Mouse (Mus musculus) inflammation-experienced regulatory T-cells, adult 6 months (primary cell): ENCODE measurements around the gene Rab25. TPM values are rescaled to one million over a fixed set of nuclear protein-coding genes. Genes with fewer than 3 reads are reported as not detected.

Experiments
- ATAC-seq: one replicate; pipeline ENCODE4 v1.8.0; 2017
- polyA plus RNA-seq, 3 experiments: library from polyadenylated mRNA; unstranded; fragments of 100-300 nt; shearing (Covaris generic); gene quantifications; one replicate each; pipeline ENCODE4 v1.2.1; 2017

Gene Rab25
- polyA plus RNA-seq, 3 experiments from 2014 or later: not detected

GRCm38 (mm10) chr3:88566536-88567061 lies 18.5 kb upstream of the Rab25 start:
- ATAC-seq: no peak

DNA sequence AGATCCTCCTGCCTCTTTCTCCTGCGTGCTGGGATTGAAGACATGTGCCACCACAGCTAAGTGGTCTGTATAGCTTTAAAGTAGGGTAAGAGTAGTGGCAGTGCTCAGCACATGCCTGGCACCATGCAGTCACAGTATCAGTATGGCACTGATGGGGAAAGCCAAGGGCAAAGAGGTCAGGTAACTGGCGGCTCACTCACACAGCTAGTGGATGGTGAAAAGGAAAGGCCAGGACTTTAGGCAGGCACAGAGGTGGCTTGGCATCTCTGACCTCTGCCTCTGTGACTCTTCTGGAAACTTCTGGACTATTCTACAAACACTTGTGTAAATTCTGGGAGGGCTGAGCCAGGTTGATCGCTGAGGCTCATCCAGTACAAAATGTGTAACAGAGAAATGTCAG lies 18.0 kb upstream of the Rab25 start:
- no peak for ATAC-seq

- no peak for ATAC-seq
Observed at GRCm38 (mm10) chr3:88563966-88564365, 15.9 kb upstream of the Rab25 start.

DNA sequence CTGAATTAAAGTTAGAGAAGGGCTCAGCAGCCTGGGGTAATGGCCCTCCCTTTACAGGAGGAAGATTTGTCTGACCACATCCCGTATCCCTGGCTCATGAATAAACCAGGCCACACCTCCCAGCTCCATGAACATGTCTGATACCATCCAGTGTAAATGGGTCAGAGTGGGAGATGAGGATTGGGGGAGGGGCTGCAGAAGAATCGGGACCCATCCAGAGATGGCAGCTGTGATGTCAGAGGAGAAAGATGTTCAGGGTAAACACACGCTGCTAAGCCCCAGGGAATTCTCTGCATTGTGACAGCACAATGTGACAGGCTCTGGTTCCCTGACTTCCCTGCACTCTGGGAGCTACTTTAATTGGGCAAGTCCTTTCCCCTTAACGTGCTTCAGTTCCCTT lies 15.3 kb upstream of the Rab25 start:
- no peak for ATAC-seq

DNA sequence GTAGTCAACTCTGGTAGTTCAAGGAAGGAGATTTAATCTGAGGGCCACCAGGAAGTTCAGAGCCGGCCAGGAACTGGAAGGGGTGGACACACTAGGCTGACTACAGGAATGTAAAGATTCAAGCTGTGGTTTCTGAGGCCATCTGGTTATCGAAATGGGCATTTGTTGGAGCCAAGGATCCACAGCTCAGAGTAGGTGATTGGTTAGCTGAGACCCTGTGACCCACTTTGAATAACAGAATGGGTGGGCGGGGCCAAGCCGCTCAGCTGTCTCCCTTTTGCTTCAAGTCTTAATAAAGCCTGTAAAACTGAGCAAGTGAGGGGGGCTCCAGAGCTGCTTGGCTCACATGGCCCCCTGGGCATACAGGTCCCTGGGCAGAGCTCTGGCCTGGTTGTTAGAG lies 13.9 kb upstream of the Rab25 start:
- no peak for ATAC-seq

DNA sequence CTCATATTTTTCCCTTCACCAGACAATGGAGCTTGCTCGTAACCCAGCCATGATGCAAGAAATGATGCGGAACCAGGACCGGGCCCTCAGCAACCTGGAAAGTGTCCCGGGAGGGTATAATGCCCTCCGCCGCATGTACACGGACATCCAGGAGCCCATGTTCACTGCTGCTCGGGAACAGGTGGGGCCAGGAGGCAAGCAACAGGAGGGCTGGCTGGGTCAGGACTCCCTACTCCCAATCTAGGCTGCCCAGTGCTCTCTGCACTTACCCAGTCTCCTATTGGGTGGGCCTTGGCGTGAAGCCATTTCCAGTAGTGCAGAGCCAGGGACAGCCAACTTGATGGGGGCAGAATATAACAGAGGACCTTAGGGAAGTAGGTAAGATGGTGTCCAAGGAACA lies 11.5 kb upstream of the Rab25 start:
- ATAC-seq: no peak

- ATAC-seq: no peak
Observed at GRCm38 (mm10) chr3:88556616-88557015, 8.5 kb upstream of the Rab25 start.

DNA sequence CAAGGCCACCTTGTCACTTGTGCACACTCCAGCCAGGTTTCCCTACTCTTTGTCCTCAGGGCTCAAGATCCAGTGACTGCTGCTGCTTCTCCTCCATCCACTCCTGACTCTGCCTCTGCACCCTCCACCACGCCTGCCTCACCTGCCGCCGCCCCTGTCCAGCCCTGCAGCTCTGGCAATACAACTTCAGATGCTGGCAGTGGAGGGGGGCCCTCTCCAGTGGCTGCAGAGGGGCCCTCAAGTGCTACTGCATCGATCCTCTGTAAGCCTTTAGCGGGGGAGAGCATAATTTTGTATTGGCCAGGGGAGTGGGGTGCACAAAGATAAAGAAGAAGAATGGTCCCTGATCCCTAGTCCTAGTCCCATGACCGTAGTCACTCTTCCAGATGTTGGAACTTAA lies 7.6 kb upstream of the Rab25 start:
- no peak for ATAC-seq

- ATAC-seq: no peak
Observed at GRCm38 (mm10) chr3:88555069-88555605, 7.0 kb upstream of the Rab25 start.

GRCm38 (mm10) chr3:88553880-88554586 lies 5.9 kb upstream of the Rab25 start:
- ATAC-seq: peak; percentile 12

DNA sequence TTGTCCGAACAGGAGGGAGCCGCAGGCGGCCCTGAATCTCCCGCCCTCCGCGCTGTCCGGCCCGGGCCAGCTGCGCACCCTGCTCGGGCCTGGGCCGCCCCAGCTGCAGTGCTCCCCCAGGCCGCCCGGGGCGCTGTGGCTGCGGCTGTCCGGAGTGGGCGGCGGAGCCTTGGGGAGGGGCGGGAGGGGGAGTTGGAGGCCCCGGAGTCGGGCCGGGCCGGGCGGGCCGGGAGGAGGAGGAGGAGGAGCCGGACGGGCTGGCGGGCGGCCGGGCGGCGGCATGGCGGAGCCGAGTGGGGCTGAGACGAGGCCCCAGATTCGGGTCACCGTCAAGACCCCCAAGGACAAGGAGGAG lies 5.4 kb upstream of the Rab25 start, which contains the start of gene Ubqln4:
Ubqln4 (plus strand) TSS at position 234 of the 355 bp plus-strand sequence.
- ATAC-seq: peak; percentile 66

GRCm38 (mm10) chr3:88552676-88553524 lies 4.8 kb upstream of the Rab25 start, which contains the start of gene Lamtor2:
Gene Lamtor2, minus strand, starts transcription at chr3:88553074.
- peak; percentile 89 for ATAC-seq

DNA sequence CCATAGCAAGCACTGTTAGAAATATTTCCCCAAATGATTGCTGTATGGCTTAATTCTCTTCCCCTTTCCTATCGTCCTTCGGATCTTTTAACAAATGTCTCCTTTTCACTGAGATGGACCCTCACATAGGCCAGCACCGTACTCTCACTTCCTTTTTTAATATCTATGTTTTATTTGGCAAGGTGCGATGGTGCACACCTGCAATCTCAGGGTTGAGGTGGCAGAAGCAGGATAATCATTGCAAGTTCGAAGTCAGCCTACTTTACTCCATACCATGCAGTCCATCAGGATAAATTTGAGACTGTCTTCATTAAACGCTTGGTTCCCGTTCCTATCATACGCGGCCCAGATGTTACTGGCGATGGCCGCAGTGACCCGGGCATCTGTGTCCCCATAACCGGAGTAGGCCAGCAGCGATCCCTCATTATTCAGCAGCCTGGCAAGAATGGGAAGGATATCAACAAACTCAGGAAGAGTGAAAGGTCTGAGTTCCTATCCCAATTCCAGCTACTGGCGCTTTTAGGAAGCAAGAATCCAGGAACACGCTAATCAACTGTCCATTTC lies 4.1 kb upstream of the Rab25 start:
- no peak for ATAC-seq

DNA sequence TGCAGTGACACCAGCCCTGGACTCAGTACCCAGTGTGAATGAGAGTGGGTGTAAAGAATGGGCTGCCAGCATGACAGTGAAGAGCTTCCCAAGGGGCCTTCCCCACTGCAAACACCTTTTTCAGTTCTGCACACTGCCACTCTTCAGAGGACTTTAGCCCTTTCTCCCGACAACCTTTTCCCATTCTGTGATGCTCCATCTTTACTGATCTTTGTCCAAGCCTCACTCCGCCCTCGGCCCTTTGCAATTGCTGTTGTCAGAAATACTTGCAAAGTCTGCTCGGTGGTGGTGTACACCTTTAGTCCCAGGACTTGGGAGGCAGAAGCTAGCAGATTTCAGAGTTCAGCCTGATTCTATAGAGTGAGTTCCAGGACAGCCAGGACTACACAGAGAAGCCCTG lies 3.5 kb upstream of the Rab25 start:
- no peak for ATAC-seq

GRCm38 (mm10) chr3:88546674-88547418 lies 1.3 kb downstream of the Rab25 start:
- no peak for ATAC-seq

DNA sequence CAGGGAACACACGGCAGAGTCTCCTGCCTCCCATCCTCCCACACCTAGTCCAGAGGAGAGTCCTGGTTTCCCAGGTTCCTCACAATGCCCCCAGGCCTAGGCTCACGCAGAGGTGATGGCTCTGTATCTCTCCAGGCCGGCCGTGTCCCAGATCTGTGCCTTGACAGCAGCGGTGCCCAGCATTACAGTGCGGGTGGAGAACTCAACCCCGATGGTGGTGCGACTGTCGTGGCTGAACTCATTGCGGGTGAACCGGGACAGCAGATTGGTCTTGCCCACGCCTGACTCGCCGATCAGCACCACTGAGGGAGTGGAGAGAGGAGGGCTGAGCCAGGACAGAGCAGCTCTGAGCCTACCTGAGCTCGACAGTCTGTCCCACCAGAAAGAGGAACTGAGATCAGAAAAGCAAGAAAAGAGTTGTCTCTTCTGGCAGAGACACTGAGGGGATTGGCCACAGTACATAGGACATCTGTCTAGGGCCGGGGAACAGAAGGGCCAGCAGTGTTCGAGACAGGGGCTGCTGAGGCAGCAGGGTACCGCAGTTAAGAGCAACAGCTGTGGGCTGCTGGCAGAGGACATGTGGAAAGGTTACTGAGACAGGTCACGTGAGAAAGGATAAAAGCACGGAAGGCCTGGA lies 3.0 kb downstream of the Rab25 start:
- no peak for ATAC-seq

DNA sequence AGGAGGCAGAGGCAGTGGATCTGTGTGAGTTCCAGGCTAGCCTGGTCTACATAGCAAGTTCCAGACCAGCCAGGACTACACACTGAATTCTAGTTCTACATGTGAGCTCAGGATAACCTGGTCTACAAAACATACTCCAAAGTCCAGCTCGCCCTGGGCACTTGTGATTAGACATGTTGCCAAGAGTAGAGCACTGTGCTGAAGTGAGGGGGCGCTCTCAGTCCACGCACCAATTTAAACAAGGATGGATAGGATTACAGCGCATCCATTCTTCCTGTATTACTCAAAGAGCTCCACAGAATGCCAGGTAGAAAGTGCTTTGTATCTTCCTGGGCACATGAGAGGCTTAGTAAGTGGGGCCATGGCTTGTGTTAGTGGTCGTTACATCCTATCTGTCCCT lies 3.6 kb downstream of the Rab25 start:
- no peak for ATAC-seq

GRCm38 (mm10) chr3:88543651-88544410 lies 4.3 kb downstream of the Rab25 start:
- peak; percentile 52 for ATAC-seq

DNA sequence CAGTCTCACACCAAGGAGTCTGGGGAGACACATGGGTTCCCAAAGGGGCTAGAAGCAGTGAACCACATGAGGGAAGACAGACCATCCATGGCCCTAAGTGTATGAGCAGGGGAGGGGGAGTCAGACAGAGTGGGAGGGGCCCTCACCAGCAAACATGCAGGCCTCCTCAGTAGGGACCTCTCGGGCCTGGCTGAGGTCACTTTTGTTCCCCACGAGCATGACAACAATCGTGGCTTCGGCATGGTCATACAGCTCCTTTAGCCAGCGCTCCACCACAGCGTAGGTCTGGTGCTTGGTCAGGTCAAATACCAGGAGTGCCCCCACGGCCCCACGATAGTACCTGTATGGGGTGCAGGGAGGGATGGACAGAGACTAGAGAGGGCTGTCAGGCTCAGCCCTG lies 4.9 kb downstream of the Rab25 start:
- no peak for ATAC-seq

- no peak for ATAC-seq
Observed at GRCm38 (mm10) chr3:88542486-88542885, 5.6 kb downstream of the Rab25 start.
